Mouse (Mus musculus) B cell, adult 67 days (primary cell): ENCODE results near the gene Olfr159. TPM values are rescaled to one million over a fixed set of nuclear protein-coding genes. Genes with fewer than 3 reads are reported as not detected.

Source experiments
- total RNA-seq, 2 experiments: library from RNA; stranded (reverse); gene quantifications; 4 replicates each; pipeline ENCODE4 v1.2.4; 2023

Olfr159 gene
- total RNA-seq, result not detected

GRCm38 (mm10) chr4:43770909-43771308 is at the start of gene Olfr159:
Gene Olfr159 (minus strand): TSS chr4:43771009.

GRCm38 (mm10) chr4:43729794-43730550 is 40.8 kb downstream of the Olfr159 start, which contains the start of gene Spaar:
Gene Spaar (plus strand): TSS chr4:43730034.

GRCm38 (mm10) chr4:43726995-43727394 is 43.8 kb downstream of the Olfr159 start, which contains the start of gene Hrct1:
Gene Hrct1 (plus strand): TSS chr4:43727188.

Other genes with a start within 250 kb of the Olfr159 start
- gene Tpm2, start 247.2 kb downstream of the Olfr159 start, total RNA-seq, result not detected
- 10 to 100 TPM; 68.9 to 74.4 TPM for gene Creb3, start 208.7 kb downstream of the Olfr159 start, total RNA-seq
- gene Tln1, start 208.3 kb downstream of the Olfr159 start, total RNA-seq, result 100 to 1,000 TPM; 274 to 317 TPM
- gene Rgp1, start 192.3 kb downstream of the Olfr159 start, total RNA-seq, result 10 to 100 TPM; 55.0 to 64.4 TPM
- 10 to 100 TPM; 43.2 to 50.3 TPM for gene Gba2, start 192.1 kb downstream of the Olfr159 start, total RNA-seq
- not detected for gene Msmp, start 186.5 kb downstream of the Olfr159 start, total RNA-seq
- gene Npr2, start 139.1 kb downstream of the Olfr159 start, total RNA-seq, result 1 to 10 TPM; 1.4 to 4.2 TPM
- under 1 TPM in 1 of 2 experiments, not detected in 1; 0.52 TPM for gene Spag8, start 117.4 kb downstream of the Olfr159 start, total RNA-seq
- gene Hint2, start 114.5 kb downstream of the Olfr159 start, total RNA-seq, result 10 to 100 TPM; 21.1 to 23.2 TPM
- 1 to 10 TPM; 3.4 to 5.9 TPM for gene Tmem8b, start 102.0 kb downstream of the Olfr159 start, total RNA-seq
- gene Fam221b, start 101.9 kb downstream of the Olfr159 start, total RNA-seq, result under 1 TPM in 1 of 2 experiments, not detected in 1; 0.15 TPM
- gene Olfr70, start 70.2 kb downstream of the Olfr159 start, total RNA-seq, result not detected
- not detected for gene Olfr71, start 60.8 kb downstream of the Olfr159 start, total RNA-seq
- gene Hrct1, start 43.8 kb downstream of the Olfr159 start, total RNA-seq, result not detected
- not detected for gene Spaar, start 41.0 kb downstream of the Olfr159 start, total RNA-seq
- gene Olfr156, start 52.9 kb upstream of the Olfr159 start, total RNA-seq, result not detected
- not detected for gene Olfr157, start 69.2 kb upstream of the Olfr159 start, total RNA-seq
- not detected for gene Olfr155, start 80.6 kb upstream of the Olfr159 start, total RNA-seq
- gene Reck, start 104.5 kb upstream of the Olfr159 start, total RNA-seq, result under 1 TPM; 0.38 to 0.56 TPM
- gene Glipr2, start 186.4 kb upstream of the Olfr159 start, total RNA-seq, result 1 to 10 TPM; 9.2 to 9.3 TPM
- gene Ccin, start 212.5 kb upstream of the Olfr159 start, total RNA-seq, result not detected
- 100 to 1,000 TPM; 195 to 200 TPM for gene Clta, start 233.4 kb upstream of the Olfr159 start, total RNA-seq